Mouse (Mus musculus): ENCODE data around the gene Klhdc3. TPM values are rescaled to one million over a fixed set of nuclear protein-coding genes. Genes with fewer than 3 reads are reported as not detected.

The Klhdc3 gene
- total RNA-seq, 1 experiment from 2014 or later: 86.4 TPM

GRCm38 (mm10) chr17:46656054-46656453, 24.7 kb downstream of the Klhdc3 start:
- DNase-seq: no peak

GRCm38 (mm10) chr17:46651755-46652547, 28.8 kb downstream of the Klhdc3 start:
- DNase-seq: no peak

- no peak for DNase-seq
Measured at GRCm38 (mm10) chr17:46651292-46651691, 29.4 kb downstream of the Klhdc3 start.

GRCm38 (mm10) chr17:46650232-46651031, 30.3 kb downstream of the Klhdc3 start, which contains the start of gene Cul7:
TSS of gene Cul7 (plus strand) at chr17:46650337.
- peak; percentile 92 for DNase-seq

GRCm38 (mm10) chr17:46649811-46650210, 30.9 kb downstream of the Klhdc3 start:
- no peak for DNase-seq

- no peak for DNase-seq
Measured at GRCm38 (mm10) chr17:46648436-46648835, 32.3 kb downstream of the Klhdc3 start.

GRCm38 (mm10) chr17:46647279-46647678, 33.4 kb downstream of the Klhdc3 start:
- no peak for DNase-seq

- DNase-seq: no peak
Measured at GRCm38 (mm10) chr17:46646322-46646662, 34.4 kb downstream of the Klhdc3 start.

GRCm38 (mm10) chr17:46645561-46646321, 35.0 kb downstream of the Klhdc3 start, which contains the start of the genes Klc4 and Mrpl2:
TSS of gene Klc4 (minus strand) at chr17:46646022.
TSS of gene Mrpl2 (plus strand) at chr17:46646229.
- peak; percentile 97 for DNase-seq

GRCm38 (mm10) chr17:46644916-46645475, 35.7 kb downstream of the Klhdc3 start:
- peak; percentile 77 for DNase-seq

- DNase-seq: no peak
Measured at GRCm38 (mm10) chr17:46644152-46644805, 36.4 kb downstream of the Klhdc3 start.

GRCm38 (mm10) chr17:46642060-46642459, 38.7 kb downstream of the Klhdc3 start:
- no peak for DNase-seq

- DNase-seq: no peak
Measured at GRCm38 (mm10) chr17:46639929-46640328, 40.8 kb downstream of the Klhdc3 start.

- DNase-seq: no peak
Measured at GRCm38 (mm10) chr17:46636831-46637523, 43.7 kb downstream of the Klhdc3 start.

GRCm38 (mm10) chr17:46629685-46630441, 50.9 kb downstream of the Klhdc3 start:
- DNase-seq: no peak

GRCm38 (mm10) chr17:46628791-46629684, 51.7 kb downstream of the Klhdc3 start, which contains the start of gene Ptk7:
TSS of gene Ptk7 (minus strand) at chr17:46629504.
- peak; percentile 75 for DNase-seq

- DNase-seq: peak; percentile 50
Measured at GRCm38 (mm10) chr17:46628471-46628790, 52.3 kb downstream of the Klhdc3 start.

GRCm38 (mm10) chr17:46627409-46627808, 53.3 kb downstream of the Klhdc3 start:
- no peak for DNase-seq

GRCm38 (mm10) chr17:46624598-46624997, 56.1 kb downstream of the Klhdc3 start:
- no peak for DNase-seq

Data from adrenal gland, postnatal 25 days (tissue).